Mouse (Mus musculus) MEL (cell line): Measurements from ENCODE around the gene Sh3rf3.

ENCODE experiments used
- ELF1 ChIP-seq: IDR thresholded peaks from 2 replicates; pipeline ENCODE4 v1.6.1; 2014; ENCODE audit warnings: low read depth, mild to moderate bottlenecking, inconsistent platforms, low read length, improper control_type of control experiment, moderate library complexity
- NRF1 ChIP-seq: IDR thresholded peaks from 2 replicates; pipeline ENCODE4 v1.6.1; 2014; ENCODE audit warnings: low read depth, mild to moderate bottlenecking, inconsistent platforms, low read length, improper control_type of control experiment, moderate library complexity; ENCODE audit not compliant: poor library complexity, insufficient read depth, severe bottlenecking
- RAD21 ChIP-seq: IDR thresholded peaks from 2 replicates; pipeline ENCODE4 v1.6.1; 2011; ENCODE audit warnings: mild to moderate bottlenecking, low read depth, low read length, improper control_type of control experiment

GRCm38 (mm10) chr10:58848127-58848526 is 35.0 kb downstream of the Sh3rf3 start:
- TF ChIP-seq ELF1 = no peak
- TF ChIP-seq NRF1 = no peak
- no peak for TF ChIP-seq RAD21
